Mouse (Mus musculus): ENCODE results near the gene Zbtb9.
"Not testable (repeated sequence)": the region's sequence is repeated elsewhere in the genome, so short reads cannot be mapped to it uniquely, and the experiment has no call there.

Gene Zbtb9

GRCm38 (mm10) chr17:26971247-26971905 lies 1.6 kb upstream of the Zbtb9 start:
- no peak for DNase-seq (ENCODE audit: low spot score)

DNA sequence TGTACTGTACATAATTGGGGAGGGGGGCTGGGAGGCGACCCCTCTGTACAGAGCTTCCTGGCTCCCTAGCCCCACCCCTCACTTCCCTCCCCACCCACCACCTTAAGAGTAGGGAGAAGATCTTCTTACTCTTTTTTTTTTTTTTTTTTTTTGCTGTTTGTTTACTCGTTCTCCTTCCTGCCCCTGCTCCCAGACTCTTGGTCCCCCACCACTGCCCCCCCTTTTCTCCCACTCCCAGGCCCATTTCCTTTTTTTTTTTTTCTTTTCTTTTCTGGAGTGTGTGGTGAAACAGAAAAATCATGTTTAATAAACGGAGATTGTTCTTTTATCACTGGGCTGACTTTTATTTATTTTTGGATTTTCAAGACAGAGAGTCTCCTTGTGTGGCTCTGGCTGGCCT lies 860 bp upstream of the Zbtb9 start:
- DNase-seq (ENCODE audit: low spot score): no peak

- DNase-seq (ENCODE audit: low spot score): no peak
Observed at GRCm38 (mm10) chr17:26974547-26974946, 1.6 kb downstream of the Zbtb9 start.

- DNase-seq (ENCODE audit: low spot score): no peak
Observed at GRCm38 (mm10) chr17:26975415-26975814, 2.4 kb downstream of the Zbtb9 start.

- not testable (repeated sequence) for DNase-seq (ENCODE audit: low spot score)
Observed at GRCm38 (mm10) chr17:26977354-26977753, 4.4 kb downstream of the Zbtb9 start.

DNA sequence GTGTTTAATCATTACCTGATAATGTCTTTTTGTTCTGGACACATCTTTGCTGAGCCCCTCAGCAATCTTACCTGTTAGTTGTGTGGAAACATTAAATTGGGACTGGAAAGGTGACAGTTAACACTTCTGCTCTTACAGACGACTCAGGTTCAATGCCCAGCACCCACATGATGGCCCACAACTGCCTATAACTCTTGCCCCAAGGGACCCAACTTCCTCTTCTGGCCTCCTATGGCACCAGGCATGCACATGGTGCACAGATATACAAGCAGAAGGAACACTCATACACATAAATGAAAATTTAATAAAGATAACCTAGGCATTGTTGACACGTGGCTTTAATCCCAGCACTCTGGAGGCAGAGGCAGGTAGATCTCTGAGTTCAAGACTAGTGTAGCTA lies 6.5 kb downstream of the Zbtb9 start:
- DNase-seq (ENCODE audit: low spot score): no peak

GRCm38 (mm10) chr17:26981050-26981449 lies 8.1 kb downstream of the Zbtb9 start:
- DNase-seq (ENCODE audit: low spot score): no peak

- DNase-seq (ENCODE audit: low spot score): no peak
Observed at GRCm38 (mm10) chr17:26983382-26983781, 10.4 kb downstream of the Zbtb9 start.

- no peak for DNase-seq (ENCODE audit: low spot score)
Observed at GRCm38 (mm10) chr17:26985503-26986179, 12.7 kb downstream of the Zbtb9 start.

- DNase-seq (ENCODE audit: low spot score): no peak
Observed at GRCm38 (mm10) chr17:26990521-26990920, 17.6 kb downstream of the Zbtb9 start.

DNA sequence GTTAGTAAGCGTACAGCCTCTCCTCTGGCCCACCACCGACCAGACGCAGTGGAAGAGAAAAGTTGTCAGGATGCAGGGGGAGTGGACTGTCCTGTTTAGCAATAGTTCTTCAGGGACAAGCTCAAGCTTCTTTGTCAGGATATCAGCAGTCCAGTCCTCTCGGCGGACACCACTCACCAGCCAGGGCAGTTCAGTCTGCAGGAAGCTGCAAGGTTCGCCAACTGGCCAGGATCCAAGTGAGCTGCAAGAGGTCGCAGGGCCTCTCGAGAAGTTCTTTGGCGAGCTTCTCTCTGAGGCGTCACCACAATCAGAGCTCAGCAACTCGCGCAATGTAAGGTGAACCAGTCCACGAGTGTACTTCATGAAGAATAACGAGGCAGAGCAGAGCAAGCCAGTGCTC lies 21.4 kb downstream of the Zbtb9 start:
- DNase-seq (ENCODE audit: low spot score): peak; percentile 79

DNA sequence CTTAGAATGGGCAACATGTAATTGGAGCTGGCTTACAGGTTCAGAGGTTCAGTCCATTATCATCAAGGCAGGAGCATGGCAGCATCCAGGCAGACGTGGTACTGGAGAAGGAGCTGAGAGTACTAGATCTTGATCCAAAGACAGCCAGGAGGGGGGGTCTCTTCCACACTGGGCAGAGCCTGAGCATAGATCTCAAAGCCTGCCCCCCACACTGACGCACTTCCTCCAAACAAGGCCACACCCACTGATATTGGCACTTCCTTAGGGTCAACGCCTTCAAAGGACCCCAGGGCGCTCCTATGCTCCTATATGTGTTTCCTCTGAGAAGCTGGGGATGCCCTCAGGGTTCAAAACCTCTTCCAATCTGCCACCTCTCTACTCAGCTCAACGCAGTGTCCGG lies 22.0 kb downstream of the Zbtb9 start:
- DNase-seq (ENCODE audit: low spot score): no peak

DNA sequence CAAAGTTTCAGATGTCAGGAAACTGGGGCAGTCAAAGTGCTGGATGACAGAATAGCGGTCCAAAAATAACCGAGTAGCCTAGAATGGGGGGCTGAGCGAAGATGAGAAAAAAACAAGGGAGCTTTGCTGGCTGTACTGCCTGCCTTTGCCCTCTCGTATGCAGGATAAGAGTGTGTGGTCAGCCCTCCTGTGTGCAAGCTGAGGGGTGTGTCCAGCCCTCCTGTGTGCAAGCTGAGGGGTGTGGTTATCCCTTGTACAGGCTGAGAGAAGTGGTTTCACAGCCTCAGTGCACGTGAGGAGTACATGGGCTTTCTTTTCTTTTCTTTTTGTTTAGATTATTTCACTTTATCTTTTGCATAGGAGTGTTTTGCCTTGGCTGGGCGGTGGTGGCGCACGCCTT lies 22.6 kb downstream of the Zbtb9 start:
- no peak for DNase-seq (ENCODE audit: low spot score)

DNA sequence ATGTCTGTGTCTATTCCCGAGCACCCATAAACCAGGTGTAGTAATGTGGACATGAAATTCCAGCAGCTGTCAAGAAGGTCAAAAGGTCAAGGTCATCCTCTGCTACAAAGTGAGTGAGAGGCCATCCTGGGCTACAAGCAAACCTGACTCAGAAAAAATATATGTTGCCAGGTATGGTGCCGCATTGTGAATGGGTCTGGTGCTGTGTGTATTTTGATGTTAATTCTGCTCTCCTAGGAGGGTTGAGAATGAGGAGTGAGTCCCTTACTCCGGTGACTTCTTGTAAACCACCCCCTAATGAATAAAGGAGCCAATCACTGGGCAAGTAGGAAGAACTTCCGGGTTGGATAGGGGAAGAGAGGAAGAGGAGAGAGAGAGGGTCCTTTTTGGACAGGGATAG lies 24.7 kb downstream of the Zbtb9 start:
- DNase-seq (ENCODE audit: low spot score): no peak

GRCm38 (mm10) chr17:26998283-26998682 lies 25.3 kb downstream of the Zbtb9 start:
- no peak for DNase-seq (ENCODE audit: low spot score)

GRCm38 (mm10) chr17:26999996-27000395 lies 27.0 kb downstream of the Zbtb9 start:
- no peak for DNase-seq (ENCODE audit: low spot score)

DNA sequence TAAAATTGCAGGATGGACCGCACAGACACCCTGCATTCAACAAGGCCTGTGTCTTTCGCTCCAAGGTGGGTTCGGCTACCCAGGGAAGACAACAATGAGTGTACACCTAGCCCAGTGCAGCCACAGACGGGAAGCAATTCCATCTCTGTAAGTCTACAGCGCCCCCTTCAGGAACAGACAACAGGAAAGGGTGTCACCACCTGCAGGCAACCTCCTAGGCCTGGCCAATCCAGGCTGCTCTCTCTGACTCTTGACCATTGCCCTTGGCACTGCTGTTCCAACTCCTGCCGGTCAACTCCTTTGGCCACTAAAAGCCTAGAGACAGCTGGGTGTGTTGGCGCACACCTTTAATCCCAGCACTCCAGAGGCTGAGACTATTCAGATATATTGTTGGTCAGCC lies 28.2 kb downstream of the Zbtb9 start:
- DNase-seq (ENCODE audit: low spot score): peak; percentile 57

DNA sequence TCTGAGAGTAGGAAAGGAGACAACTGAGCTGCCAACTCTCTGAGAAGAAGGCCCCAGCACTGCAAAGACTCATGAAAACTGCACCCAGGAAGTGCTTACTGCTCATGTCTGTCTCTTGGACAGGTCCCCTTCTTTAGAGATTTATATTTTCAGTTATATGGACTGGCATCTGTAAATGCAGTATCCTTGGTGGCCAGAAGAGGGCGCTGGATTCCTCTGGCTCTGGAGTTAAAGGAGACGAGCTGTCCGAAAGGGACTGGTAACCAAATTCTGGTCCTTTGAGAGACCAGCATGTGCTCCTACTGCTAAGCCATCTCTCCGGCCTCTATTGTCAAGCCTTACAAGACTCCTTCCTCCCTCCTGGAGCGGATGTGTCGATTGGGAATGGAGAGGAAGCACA lies 28.9 kb downstream of the Zbtb9 start:
- DNase-seq (ENCODE audit: low spot score): peak; percentile 59

DNA sequence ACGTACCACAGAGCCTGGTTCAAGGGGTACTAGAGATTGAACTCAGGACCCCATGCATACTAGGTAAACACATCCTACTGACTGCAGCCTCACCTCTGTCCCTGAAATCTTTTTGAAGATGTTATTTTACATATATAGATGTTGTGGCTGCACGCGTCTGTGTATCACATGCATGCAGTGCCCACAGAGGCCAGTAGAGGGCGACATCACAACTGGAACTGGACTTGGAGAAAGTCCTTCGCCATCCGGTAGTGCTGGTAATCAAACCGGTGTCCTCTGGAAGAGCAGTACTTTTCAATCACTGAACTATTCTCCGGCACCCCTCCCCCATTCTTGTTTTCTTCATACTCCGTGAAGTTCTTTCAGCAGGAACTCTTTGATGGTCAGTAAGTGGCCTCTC lies 31.5 kb downstream of the Zbtb9 start:
- peak; percentile 89 for DNase-seq (ENCODE audit: low spot score)

- DNase-seq (ENCODE audit: low spot score): no peak
Observed at GRCm38 (mm10) chr17:27004903-27005485, 32.0 kb downstream of the Zbtb9 start.

- no peak for DNase-seq (ENCODE audit: low spot score)
Observed at GRCm38 (mm10) chr17:27005644-27006043, 32.7 kb downstream of the Zbtb9 start.

DNA sequence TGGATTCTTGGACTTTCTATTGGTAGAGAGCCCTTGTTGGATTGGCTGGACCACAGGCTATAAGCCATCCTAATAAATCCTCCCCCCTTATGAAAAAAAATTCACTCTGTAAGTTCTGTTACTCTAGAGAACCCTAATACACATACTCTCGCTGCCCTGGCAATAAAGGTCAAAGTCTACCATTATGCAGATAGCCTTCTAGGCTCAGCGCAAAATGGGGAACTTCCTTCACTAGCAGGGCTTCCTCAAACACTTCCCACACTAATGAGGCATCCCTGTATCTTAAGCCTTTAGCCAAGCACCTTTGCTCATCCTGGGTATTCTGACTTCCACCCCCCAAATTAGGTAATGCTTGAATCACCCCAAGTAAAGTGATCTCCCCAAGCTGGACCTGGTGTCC lies 35.3 kb downstream of the Zbtb9 start:
- DNase-seq (ENCODE audit: low spot score): no peak

DNA sequence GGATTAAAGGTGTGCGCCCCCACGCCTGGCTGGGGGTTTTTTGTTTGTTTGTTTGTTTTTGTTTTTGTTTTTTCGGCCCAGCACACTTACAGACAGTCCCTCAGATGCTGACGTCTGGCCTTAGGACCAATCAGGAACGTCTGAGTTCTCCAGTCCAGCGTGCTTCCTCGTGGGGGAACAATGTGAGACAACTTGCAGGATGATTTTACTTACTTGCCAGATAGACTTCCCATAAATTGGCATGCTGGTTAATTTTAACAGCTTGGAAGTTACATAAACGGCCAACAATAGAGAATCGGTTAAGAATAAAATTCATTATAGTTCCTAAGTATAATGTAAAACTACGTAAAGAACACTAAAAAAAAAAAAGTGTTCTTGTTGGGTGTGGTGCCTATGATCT lies 38.2 kb downstream of the Zbtb9 start:
- DNase-seq (ENCODE audit: low spot score): no peak
